Mouse (Mus musculus) retina, embryonic 14.5 days (tissue): ENCODE results near the gene Rbmxl2.

Experiments
- DNase-seq: peaks from one replicate; pipeline ENCODE4 v3.0.0-alpha.2; 2015; ENCODE audit warnings: low spot score

The Rbmxl2 gene

DNA sequence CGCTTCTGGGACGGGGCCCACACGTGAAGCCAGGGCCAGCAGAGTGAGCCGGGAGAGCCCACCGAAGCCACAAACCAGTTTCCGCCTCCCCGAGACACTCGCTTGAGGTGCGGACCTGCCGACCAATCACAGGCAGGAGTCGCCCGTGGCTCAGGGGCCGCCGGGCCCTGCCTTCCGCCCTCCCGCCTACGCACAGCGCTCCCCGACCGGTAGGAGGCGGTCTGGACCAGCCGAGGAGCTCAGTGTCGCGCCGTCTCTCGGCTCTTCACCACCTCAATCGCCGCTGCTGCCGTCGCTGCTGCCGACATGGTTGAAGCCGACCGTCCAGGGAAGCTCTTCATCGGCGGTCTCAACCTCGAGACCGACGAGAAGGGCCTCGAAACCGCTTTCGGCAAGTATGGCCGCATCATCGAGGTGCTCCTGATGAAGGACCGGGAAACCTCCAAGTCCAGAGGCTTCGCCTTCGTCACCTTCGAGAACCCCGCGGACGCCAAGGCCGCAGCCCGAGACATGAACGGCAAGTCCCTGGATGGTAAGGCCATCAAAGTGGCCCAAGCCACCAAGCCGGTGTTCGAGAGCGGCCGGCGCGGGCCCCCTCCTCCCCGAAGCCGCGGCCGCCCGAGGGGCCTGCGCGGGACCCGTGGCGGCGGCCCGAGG, at the start of gene Rbmxl2:
TSS of gene Rbmxl2 (plus strand) at position 242 of the 657 bp plus-strand sequence.
- no peak for DNase-seq

DNA sequence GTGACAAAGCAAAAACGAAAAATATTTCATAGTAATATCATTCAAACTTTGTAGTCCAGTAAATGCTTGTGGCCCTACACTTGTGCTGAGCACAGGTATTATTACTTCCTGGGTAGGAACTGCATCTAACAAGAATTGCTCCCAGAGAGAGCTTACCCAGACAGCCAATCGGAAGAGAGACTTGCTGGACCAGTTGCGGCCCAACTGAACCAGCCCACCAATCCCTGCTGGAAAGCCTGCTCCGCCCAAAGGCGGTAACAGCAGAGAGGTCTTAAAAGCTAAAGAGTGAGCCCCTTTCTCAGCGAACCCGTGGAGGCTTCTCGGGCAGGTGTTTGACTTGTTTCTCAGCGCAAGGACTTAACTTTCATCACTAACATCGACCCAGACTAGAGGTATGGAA, 42.6 kb upstream of the Rbmxl2 start, which contains the start of gene Nlrp14:
TSS of gene Nlrp14 (plus strand) at position 301 of the 400 bp plus-strand sequence.
- DNase-seq = no peak

DNA sequence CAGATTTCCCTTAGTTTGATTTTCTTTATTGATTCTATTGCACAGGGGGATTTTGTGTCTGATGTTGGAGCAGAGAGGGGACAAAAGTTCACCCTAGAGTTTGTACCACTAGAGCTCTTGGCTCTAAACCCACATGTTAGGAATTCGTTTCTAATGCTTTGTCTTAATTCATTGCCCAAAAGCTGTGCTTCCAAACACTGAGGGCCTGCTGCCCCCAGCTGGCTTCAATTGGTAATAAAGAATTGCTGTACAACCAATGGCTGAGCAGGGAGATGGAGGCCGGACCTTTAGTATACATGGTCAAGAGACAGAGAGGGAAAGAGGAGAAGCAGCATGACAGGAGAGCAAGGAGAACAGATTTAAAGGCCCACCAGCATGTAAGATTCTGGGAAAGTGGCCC, 28.8 kb upstream of the Rbmxl2 start:
- no peak for DNase-seq

DNA sequence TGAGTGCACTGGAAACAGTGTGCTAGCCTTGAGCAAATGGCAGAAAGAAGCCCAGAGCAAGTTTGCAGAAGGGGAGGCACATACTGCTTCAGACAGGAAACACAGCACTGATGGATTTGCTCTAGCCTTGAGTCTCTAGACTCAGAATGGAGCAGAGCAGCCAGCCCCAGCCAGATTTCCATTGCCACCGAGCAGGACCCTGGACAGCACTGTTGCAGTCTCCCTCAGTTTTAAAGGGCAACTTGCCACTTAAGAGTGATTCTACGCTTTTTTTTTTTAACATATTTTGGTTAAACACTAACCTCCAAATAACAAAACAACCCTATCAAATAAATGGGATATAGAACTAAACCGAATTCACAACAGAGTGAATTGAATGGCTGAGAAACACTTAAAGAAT, 7.4 kb upstream of the Rbmxl2 start:
- DNase-seq = no peak

DNA sequence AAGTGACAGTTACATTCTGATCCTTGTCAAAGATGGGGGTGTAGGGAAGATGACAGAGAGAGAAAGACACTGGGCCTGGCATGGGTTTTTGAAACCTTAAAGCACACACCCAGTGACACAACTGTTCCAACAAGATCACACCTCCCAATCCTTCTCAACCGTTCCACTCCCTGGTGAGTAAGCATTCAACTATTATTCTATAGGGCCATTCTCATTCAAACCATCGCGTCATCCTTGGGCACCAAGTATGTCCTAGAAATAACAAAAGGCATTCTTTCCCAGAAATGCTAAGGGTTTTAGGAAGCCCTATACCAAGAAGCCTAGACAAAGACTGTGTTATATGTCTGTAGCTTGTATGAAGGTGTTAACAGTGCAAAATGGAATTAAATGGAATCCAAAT, 1.4 kb upstream of the Rbmxl2 start:
- DNase-seq = no peak

DNA sequence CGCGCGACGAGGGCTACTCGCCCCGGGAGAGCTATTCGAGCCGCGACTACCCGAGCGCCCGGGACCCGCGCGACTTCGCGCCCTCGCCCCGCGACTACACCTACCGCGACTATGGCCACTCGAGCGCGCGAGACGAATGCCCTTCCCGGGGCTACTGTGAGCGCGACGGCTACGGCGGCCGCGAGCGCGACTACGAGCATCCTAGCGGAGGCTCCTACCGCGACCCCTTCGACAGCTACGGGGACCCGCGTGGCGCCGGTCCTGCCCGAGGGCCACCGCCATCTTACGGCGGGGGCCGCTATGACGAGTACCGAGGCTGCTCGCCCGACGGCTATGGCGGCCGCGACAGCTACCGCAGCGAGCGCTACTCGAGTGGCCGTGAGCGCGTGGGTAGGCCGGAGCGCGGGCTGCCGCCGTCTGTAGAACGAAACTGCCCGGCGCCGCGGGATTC, 906 bp downstream of the Rbmxl2 start:
- no peak for DNase-seq

DNA sequence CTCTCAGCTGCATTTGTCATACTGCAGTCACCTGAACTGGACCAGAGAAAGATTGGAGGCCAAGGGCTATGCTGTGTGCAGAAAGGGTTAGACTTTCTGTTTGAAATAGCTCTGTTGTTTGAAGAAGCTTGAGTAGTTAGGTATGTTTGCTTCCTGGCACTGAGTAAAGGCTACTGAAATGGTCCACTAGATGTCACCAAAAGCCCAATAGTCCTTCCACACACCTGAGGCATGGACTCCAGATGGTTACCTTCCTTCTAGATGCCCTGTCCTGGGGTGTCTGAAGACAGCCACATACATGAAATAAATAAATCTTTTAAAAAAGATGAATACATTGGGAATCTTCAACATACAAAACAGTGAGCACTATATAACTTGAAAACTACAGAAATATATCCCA, 6.5 kb downstream of the Rbmxl2 start:
- DNase-seq = peak; percentile 67

DNA sequence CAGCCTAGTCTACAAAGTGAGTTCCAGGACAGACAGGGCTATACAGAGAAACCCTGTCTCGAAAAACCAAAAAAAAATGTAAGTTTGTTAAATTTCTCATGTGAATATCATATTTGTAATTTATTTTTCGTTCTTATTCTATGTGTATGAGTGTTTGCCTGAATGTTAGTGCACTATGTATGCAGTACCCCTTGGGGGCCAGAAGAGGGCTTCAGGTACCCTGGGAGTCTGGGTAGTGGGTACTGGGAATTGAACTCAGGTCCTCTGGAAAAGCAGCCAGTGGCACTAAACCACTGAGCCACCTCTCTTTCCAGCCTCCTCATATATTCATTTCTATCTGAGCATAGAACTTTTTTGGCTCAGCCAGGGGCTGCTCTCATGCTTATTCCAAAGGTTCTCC, 7.6 kb downstream of the Rbmxl2 start:
- no peak for DNase-seq

DNA sequence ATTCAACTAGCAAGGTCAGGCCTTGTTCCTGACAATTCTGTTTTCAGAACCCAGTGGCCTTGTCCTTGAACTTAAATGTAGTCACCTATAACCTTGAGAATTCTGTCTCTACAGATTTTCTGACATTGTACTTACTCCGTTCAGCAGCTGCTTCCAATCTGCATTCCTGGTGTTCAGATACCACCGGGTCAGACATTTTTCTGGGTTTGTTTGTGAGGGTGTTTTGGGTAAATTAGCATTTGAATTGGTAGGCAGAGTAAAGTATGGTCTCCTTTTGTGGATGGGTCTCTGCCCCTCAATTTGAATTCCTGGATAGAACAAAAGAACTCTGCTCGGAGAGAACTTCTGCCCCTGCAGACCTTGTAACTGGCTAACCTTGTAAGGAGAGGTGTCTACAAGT, 27.6 kb downstream of the Rbmxl2 start:
- no peak for DNase-seq

DNA sequence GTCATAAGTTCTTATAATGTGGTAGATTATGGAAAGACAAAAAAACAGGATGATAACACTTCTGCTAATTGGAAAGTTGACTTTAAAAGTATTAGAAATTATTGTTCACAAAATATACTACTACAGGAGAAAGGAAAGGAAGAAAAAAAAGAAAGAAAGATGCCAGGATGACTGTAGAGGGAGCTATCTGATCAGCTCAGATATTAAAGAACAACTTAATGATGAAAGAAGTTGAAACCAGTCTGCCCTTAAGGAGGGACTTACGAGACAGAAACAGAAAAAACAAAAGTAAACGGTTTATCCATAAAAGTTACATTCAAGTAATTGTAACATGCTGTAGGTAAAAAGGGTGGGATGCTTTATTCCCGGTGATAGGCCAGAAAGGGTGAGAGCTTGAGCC, 28.3 kb downstream of the Rbmxl2 start:
- DNase-seq = no peak

DNA sequence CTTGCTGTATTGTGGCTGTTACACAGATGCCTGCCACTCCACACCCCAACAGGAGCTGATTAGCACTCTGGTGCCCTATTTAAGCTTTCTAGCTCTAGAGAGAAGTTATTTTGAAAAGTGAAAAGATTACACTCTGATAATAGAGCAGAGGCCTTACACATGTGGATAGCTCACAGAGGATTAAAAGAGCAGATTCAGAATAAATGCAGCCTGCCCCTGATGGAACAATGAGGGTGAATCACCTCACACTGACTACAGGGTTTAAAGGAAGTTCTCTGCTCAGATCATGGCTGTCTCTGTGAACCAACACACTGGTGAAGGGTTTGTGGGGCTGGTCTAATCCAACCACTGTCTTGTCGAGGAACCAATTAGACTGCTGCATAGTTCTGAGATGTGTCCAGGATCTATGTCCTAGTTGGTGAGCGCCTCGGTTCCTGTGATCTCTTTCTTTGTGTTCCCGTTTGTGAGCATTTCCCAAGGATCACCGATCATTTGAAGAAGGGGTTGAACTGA, 32.2 kb downstream of the Rbmxl2 start:
- no peak for DNase-seq

DNA sequence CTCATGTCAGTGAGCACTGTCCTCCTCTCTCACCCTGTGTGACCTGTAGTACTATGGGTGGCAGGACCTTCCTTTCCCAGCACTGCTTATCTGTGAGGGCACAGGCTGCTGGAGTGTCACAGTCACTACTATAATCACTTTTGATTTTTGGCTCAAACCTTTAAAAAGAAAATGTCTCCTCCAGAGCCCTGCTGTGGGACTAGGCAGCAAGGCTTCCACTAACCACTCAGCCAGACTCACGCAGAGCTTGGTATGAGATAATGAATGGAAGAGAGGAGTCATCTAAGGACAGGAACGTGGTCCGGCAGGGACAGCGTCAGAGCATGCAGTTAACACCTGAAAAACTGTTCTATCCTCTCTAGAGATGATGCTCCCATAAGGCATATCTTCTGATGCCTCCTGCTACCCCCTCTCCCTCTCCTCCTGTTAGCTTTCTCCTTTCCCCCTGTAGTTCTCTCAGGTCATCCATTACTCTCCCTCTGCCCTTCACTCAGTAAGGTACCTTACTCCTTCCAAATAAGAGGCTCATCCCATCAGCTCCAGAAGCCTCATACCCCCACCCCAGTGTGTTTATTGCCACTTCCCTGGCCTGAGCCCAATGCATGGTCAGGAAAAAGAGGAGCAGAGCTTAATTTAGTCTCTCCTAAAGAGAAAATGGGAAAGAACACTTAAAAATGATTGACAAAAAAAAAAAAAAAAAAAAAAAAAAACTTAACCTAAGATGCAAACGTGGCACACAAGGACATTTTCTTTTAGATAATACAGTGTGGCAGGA, 41.2 kb downstream of the Rbmxl2 start:
- no peak for DNase-seq

DNA sequence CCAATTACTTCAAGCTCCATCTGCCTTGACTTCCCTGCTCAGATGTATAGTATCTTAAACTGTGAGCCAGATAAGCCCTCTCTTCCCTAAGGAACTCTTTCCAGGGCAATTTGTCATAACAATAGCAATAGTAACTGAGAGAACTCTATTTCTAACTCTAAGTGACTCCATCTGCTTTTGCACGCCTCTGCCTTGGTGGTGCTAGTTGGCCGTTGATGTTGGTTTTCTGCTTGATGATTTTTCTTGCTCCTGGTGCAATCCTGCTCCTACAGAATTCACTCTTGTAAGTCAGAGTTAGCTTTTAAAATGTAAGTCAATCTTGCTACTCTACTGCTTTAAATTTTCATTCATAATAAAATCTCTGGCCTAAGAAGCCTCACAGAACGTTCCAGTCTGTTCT, 44.1 kb downstream of the Rbmxl2 start:
- DNase-seq = no peak

DNA sequence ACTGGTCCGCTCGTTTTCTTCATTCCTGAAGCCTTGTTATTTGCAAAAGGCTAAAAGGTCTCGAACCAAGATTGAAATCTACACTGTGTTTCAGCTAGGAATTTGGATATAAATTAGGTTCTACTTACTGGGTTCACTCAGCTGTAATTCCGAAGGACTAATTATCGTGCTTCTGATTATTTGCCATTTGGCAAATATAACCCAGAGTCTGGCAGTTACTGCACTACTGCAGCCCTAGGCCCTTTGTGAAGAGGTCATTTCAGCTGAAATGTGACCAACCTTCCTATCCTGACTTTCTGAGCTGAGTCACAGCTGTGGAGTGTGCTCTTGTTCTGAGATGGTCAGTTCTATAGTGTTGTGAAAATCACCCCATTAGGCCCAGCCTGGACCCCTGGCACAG, 50.7 kb downstream of the Rbmxl2 start:
- DNase-seq = no peak
